Mouse (Mus musculus): ENCODE results near the gene Coq2. TPM values are rescaled to one million over a fixed set of nuclear protein-coding genes. Genes with fewer than 3 reads are reported as not detected.

Coq2 gene
- polyA plus RNA-seq, 1 experiment from 2014 or later: 25.8 TPM

DNA sequence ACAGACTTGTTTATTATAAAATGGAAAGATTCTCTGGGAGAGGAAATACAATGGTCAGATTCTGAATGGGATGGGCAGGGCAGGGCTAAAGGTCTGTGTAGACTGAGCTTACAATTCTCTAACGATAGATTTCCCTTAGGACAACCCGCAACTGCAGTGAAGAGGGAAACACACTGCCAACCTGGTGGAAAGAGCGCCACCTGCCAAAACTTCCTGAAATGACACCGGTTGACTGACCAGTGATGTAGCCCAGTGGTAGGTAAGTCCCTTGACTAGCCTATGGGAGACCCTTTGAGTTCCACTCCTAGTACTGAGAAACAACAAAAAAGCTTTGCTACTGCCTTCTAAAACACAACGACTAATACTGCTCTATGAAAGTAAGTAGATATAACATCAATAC is 3.5 kb downstream of the Coq2 start:
- Histone ChIP-seq H3K9me3 (ENCODE audit: low read length) (no peaks in the 10 kb centered on the region), H3K4me2 (ENCODE audit: low read depth, low read length) (no peak overlapping the region), H3K27me3 (ENCODE audit: insufficient read depth, low read length) (no peaks in the 10 kb centered on the region), H3K4me3 (ENCODE audit: low read depth, low read length) (no peak overlapping the region), H3K9ac (replicated peaks) (no peak overlapping the region), H3K4me1 (ENCODE audit: insufficient read depth) (peaks cover 9% of the 10 kb centered on the region; the same call in 1 of the 2 replicates), H3K36me3 (replicated peaks; ENCODE audit: insufficient read depth, low read length) (peaks cover 11% of the 10 kb centered on the region), H3K27ac (ENCODE audit: low read depth) (no peak overlapping the region)
- TF ChIP-seq CTCF (IDR thresholded peaks at IDR 0.05; ENCODE audit: low read depth): peak; percentile 83
- TF ChIP-seq EP300 (IDR thresholded peaks at IDR 0.05; ENCODE audit: low read depth): no peak
- ATAC-seq (no peak), DNase-seq (peak; percentile 75)
- 22% methylated on average over 5 of the region's 5 CpGs for WGBS (ENCODE audit: insufficient replicate concordance)

DNA sequence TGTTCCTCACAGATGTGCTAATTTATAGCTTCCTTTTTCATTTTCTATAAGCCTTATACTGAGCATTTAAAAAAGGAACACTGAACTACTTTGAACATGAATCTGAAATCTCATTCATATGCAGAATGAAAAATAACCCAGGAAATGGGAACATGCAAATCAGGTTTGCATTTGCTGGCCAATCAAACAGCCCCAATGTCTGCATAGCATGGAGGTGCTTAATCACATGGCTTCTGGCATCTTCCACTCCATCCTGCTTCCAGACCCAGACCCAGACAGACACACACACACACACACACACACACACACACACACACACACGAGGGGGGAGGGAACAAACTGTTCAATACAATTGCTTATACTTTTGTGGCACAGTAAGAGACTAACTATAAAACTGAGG is 8.0 kb downstream of the Coq2 start:
- Histone ChIP-seq H3K36me3 (replicated peaks; ENCODE audit: insufficient read depth, low read length) (peaks cover 31% of the 10 kb centered on the region), H3K4me3 (ENCODE audit: low read depth, low read length) (no peak overlapping the region), H3K9me3 (ENCODE audit: low read length) (no peaks in the 10 kb centered on the region), H3K27ac (ENCODE audit: low read depth) (no peak overlapping the region), H3K9ac (replicated peaks) (no peak overlapping the region), H3K27me3 (ENCODE audit: insufficient read depth, low read length) (no peaks in the 10 kb centered on the region), H3K4me1 (ENCODE audit: insufficient read depth) (0 out of 2 replicates have a peak, but pooled peaks cover 3% of the 10 kb centered on the region), H3K4me2 (ENCODE audit: low read depth, low read length) (no peak overlapping the region)
- no peak for ATAC-seq
- no peak for DNase-seq
- 80% methylated on average over 1 of the region's 1 CpGs for WGBS (ENCODE audit: insufficient replicate concordance)
- TF ChIP-seq CTCF (IDR thresholded peaks at IDR 0.05; ENCODE audit: low read depth) (no peak), EP300 (IDR thresholded peaks at IDR 0.05; ENCODE audit: low read depth) (no peak)

DNA sequence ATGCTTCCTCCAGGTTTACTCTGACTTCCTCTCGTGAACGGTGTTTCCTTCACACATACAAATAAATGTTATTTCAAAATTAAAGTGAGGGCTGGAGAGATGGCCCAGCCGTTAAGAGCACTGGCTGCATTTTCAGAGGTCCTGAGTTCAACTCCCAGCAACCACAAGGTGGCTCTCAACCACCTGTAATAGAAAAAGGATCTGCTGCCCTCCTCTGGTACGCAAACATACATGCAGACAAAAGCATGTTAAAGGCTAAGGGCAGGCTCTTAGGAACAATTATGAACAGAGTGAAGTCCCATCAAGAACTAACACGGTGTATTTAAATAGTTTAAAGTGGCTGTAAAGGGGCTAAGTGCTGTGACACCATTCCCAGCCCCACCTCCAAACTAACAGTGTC is 11.1 kb downstream of the Coq2 start:
- TF ChIP-seq EP300 (IDR thresholded peaks at IDR 0.05; ENCODE audit: low read depth): no peak
- peak; percentile 99 for TF ChIP-seq CTCF (IDR thresholded peaks at IDR 0.05; ENCODE audit: low read depth)
- H3K4me1 ChIP-seq (ENCODE audit: insufficient read depth): peaks cover 7% of the 10 kb centered on the region; the same call in 1 of the 2 replicates
- H3K27me3 ChIP-seq (ENCODE audit: insufficient read depth, low read length): no peaks in the 10 kb centered on the region
- no peak overlapping the region for H3K4me2 ChIP-seq (ENCODE audit: low read depth, low read length)
- 37% methylated on average over 5 of the region's 5 CpGs for WGBS (ENCODE audit: insufficient replicate concordance)
- no peak overlapping the region for H3K4me3 ChIP-seq (ENCODE audit: low read depth, low read length)
- peaks cover 47% of the 10 kb centered on the region for H3K36me3 ChIP-seq (replicated peaks; ENCODE audit: insufficient read depth, low read length)
- no peak overlapping the region for H3K9ac ChIP-seq (replicated peaks)
- H3K27ac ChIP-seq (ENCODE audit: low read depth): 0 out of 2 replicates have a peak overlapping the region, but pooled peaks have one; percentile 37
- DNase-seq (peak; percentile 46), ATAC-seq (peak; percentile 55)
- H3K9me3 ChIP-seq (ENCODE audit: low read length): no peaks in the 10 kb centered on the region

DNA sequence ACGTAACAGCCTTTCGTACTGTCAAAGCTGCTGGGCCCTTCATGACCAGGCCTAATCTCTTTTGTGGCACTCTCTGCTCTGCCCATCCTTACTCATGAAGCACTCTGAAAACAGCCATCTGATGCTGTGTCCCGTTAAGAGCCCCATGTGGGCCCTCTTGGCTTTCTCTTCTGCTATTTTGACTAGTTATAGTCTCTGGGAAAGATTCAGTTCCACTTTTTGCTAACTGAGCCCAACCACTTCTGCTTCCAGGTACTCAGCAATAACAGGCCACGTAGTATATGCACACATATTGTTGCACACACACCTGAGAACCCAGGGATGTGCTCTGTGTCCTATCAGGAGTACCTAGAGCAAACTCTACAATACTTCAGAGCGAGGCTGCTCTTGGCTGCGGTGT is 11.9 kb downstream of the Coq2 start:
- Histone ChIP-seq H3K4me3 (ENCODE audit: low read depth, low read length) (no peak overlapping the region), H3K4me1 (ENCODE audit: insufficient read depth) (peaks cover 7% of the 10 kb centered on the region; the same call in 1 of the 2 replicates), H3K4me2 (ENCODE audit: low read depth, low read length) (no peak overlapping the region), H3K9ac (replicated peaks) (no peak overlapping the region), H3K27ac (ENCODE audit: low read depth) (peak overlapping the region; percentile 49; the same call in 1 of the 2 replicates), H3K9me3 (ENCODE audit: low read length) (no peaks in the 10 kb centered on the region), H3K27me3 (ENCODE audit: insufficient read depth, low read length) (no peaks in the 10 kb centered on the region), H3K36me3 (replicated peaks; ENCODE audit: insufficient read depth, low read length) (peaks cover 53% of the 10 kb centered on the region)
- ATAC-seq (peak; percentile 55), DNase-seq (no peak)
- 74% methylated on average over 6 of the region's 6 CpGs for WGBS (ENCODE audit: insufficient replicate concordance)
- no peak for TF ChIP-seq CTCF (IDR thresholded peaks at IDR 0.05; ENCODE audit: low read depth)
- no peak for TF ChIP-seq EP300 (IDR thresholded peaks at IDR 0.05; ENCODE audit: low read depth)

DNA sequence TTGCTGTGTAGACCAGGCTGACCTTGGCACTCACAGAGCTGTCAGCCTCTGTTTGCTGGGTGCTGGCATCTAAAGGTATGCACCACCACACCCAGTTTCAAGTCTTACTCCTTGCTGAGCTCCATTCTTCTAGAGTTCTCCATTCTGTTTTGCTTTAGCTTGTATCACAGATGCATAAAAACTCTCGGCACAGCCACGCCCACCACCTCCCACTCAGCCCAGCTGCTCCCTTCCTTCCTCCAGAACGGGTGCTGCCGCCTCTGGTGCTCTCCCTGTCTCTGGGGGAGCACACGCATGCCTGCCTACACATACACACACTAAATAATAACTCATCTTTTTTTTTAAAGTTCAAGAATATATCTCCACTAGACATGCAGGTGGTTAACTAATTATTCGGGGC is 16.5 kb downstream of the Coq2 start:
- H3K27ac ChIP-seq (ENCODE audit: low read depth): no peak overlapping the region
- DNase-seq: no peak
- peaks cover 56% of the 10 kb centered on the region for H3K36me3 ChIP-seq (replicated peaks; ENCODE audit: insufficient read depth, low read length)
- no peak for TF ChIP-seq EP300 (IDR thresholded peaks at IDR 0.05; ENCODE audit: low read depth)
- TF ChIP-seq CTCF (IDR thresholded peaks at IDR 0.05; ENCODE audit: low read depth): no peak
- H3K4me1 ChIP-seq (ENCODE audit: insufficient read depth): peaks cover 7% of the 10 kb centered on the region; the same call in 1 of the 2 replicates
- H3K9me3 ChIP-seq (ENCODE audit: low read length): no peaks in the 10 kb centered on the region
- WGBS (ENCODE audit: insufficient replicate concordance): 73% methylated on average over 6 of the region's 6 CpGs
- no peaks in the 10 kb centered on the region for H3K27me3 ChIP-seq (ENCODE audit: insufficient read depth, low read length)
- ATAC-seq: no peak
- H3K4me3 ChIP-seq (ENCODE audit: low read depth, low read length): no peak overlapping the region
- no peak overlapping the region for H3K9ac ChIP-seq (replicated peaks)
- H3K4me2 ChIP-seq (ENCODE audit: low read depth, low read length): no peak overlapping the region

DNA sequence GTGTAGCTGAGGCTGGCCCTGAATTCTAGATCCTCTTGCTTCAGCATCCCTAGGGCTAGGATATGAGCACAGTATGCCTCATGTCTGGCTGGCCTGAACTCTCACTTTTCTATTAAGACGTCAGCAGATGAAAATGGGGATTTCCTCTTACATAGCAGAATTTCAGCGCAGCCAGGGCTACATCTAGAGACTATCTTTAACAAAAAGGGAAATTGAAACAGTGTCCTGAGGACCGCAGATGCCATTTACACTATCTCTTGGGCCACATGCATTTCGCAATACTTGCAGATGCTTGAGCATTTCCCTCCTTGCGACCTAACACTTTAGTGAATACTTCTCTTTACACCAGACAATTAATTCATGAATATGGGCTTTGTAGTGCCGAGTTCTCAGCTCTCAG is 18.6 kb downstream of the Coq2 start:
- Histone ChIP-seq H3K9me3 (ENCODE audit: low read length) (no peaks in the 10 kb centered on the region), H3K27ac (ENCODE audit: low read depth) (peak overlapping the region; percentile 59), H3K36me3 (replicated peaks; ENCODE audit: insufficient read depth, low read length) (peaks cover 49% of the 10 kb centered on the region), H3K9ac (replicated peaks) (no peak overlapping the region), H3K27me3 (ENCODE audit: insufficient read depth, low read length) (no peaks in the 10 kb centered on the region), H3K4me1 (ENCODE audit: insufficient read depth) (peaks cover 4% of the 10 kb centered on the region; the same call in 1 of the 2 replicates), H3K4me3 (ENCODE audit: low read depth, low read length) (no peak overlapping the region), H3K4me2 (ENCODE audit: low read depth, low read length) (no peak overlapping the region)
- ATAC-seq (peak; percentile 71), DNase-seq (no peak)
- peak; percentile 34; the same call in 1 of the 2 replicates for TF ChIP-seq EP300 (IDR thresholded peaks at IDR 0.05; ENCODE audit: low read depth)
- no peak for TF ChIP-seq CTCF (IDR thresholded peaks at IDR 0.05; ENCODE audit: low read depth)
- 43% methylated on average over 6 of the region's 6 CpGs for WGBS (ENCODE audit: insufficient replicate concordance)
